Mouse (Mus musculus): ENCODE data around the gene Shisa8.
A peak's percentile ranks its signal among the peaks of the same experiment; 100 is the strongest.

Gene Shisa8

GRCm38 (mm10) chr15:82203611-82204351 lies 8.8 kb downstream of the Shisa8 start:
- no peak for DNase-seq (ENCODE audit: low read depth)

- DNase-seq (ENCODE audit: low read depth) = no peak
Observed at GRCm38 (mm10) chr15:82203090-82203489, 9.5 kb downstream of the Shisa8 start.

GRCm38 (mm10) chr15:82202086-82202485 lies 10.5 kb downstream of the Shisa8 start:
- DNase-seq (ENCODE audit: low read depth) = no peak

- no peak for DNase-seq (ENCODE audit: low read depth)
Observed at GRCm38 (mm10) chr15:82199546-82199945, 13.1 kb downstream of the Shisa8 start.

- DNase-seq (ENCODE audit: low read depth) = no peak
Observed at GRCm38 (mm10) chr15:82198342-82198741, 14.3 kb downstream of the Shisa8 start.

GRCm38 (mm10) chr15:82197937-82198336 lies 14.7 kb downstream of the Shisa8 start:
- no peak for DNase-seq (ENCODE audit: low read depth)

- no peak for DNase-seq (ENCODE audit: low read depth)
Observed at GRCm38 (mm10) chr15:82197246-82197750, 15.3 kb downstream of the Shisa8 start.

GRCm38 (mm10) chr15:82196300-82196699 lies 16.3 kb downstream of the Shisa8 start:
- DNase-seq (ENCODE audit: low read depth) = no peak

- DNase-seq (ENCODE audit: low read depth) = no peak
Observed at GRCm38 (mm10) chr15:82192617-82193016, 20.0 kb downstream of the Shisa8 start.

GRCm38 (mm10) chr15:82188481-82189240 lies 24.0 kb downstream of the Shisa8 start:
- peak; percentile 77 for DNase-seq (ENCODE audit: low read depth)

- no peak for DNase-seq (ENCODE audit: low read depth)
Observed at GRCm38 (mm10) chr15:82187924-82188323, 24.7 kb downstream of the Shisa8 start.

- no peak for DNase-seq (ENCODE audit: low read depth)
Observed at GRCm38 (mm10) chr15:82187401-82187800, 25.2 kb downstream of the Shisa8 start.

- DNase-seq (ENCODE audit: low read depth) = peak; percentile 21
Observed at GRCm38 (mm10) chr15:82186931-82187330, 25.7 kb downstream of the Shisa8 start.

- no peak for DNase-seq (ENCODE audit: low read depth)
Observed at GRCm38 (mm10) chr15:82186131-82186530, 26.5 kb downstream of the Shisa8 start.

- no peak for DNase-seq (ENCODE audit: low read depth)
Observed at GRCm38 (mm10) chr15:82185062-82185783, 27.4 kb downstream of the Shisa8 start.

GRCm38 (mm10) chr15:82184656-82185055 lies 28.0 kb downstream of the Shisa8 start:
- DNase-seq (ENCODE audit: low read depth) = no peak

- no peak for DNase-seq (ENCODE audit: low read depth)
Observed at GRCm38 (mm10) chr15:82184183-82184582, 28.4 kb downstream of the Shisa8 start.

GRCm38 (mm10) chr15:82183596-82183995 lies 29.0 kb downstream of the Shisa8 start:
- no peak for DNase-seq (ENCODE audit: low read depth)

GRCm38 (mm10) chr15:82182311-82182710 lies 30.3 kb downstream of the Shisa8 start:
- no peak for DNase-seq (ENCODE audit: low read depth)

GRCm38 (mm10) chr15:82181131-82181530 lies 31.5 kb downstream of the Shisa8 start:
- DNase-seq (ENCODE audit: low read depth) = no peak

GRCm38 (mm10) chr15:82177743-82178290 lies 34.8 kb downstream of the Shisa8 start:
- no peak for DNase-seq (ENCODE audit: low read depth)

- no peak for DNase-seq (ENCODE audit: low read depth)
Observed at GRCm38 (mm10) chr15:82175091-82175490, 37.5 kb downstream of the Shisa8 start.

All from NIH3T3 (cell line).